Mouse (Mus musculus) thymus, postnatal 4 days (tissue): ENCODE measurements at regions not wholly inside any gene's neighbourhood (a gene's known extent, or its start where the extent isn't known, plus 50 kb on each side); places are given as distances from the start of the nearest gene placed in this dataset.

ENCODE experiments used
- DNase-seq: peaks from one replicate; pipeline ENCODE4 v3.0.0; 2021

DNA sequence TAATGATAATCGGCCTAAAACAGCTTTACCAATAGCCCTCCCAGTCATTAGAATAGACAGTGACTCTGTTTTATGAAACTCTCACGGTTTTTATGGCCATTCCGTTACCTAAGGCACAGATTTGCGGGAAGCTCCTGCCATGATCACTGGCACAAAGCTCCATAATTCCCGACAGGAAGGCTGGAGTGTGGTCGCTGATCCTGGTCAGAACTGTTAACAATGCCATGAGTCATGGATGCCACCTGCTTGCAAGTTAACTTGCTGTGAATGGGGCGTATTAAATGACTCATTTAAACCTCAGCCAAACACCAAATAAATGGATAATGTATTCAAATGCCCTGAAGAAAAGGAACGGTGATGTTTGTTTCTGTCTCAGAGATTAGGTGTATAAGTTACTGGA, 559.9 kb upstream of the Map3k7 start:
- DNase-seq = no peak

DNA sequence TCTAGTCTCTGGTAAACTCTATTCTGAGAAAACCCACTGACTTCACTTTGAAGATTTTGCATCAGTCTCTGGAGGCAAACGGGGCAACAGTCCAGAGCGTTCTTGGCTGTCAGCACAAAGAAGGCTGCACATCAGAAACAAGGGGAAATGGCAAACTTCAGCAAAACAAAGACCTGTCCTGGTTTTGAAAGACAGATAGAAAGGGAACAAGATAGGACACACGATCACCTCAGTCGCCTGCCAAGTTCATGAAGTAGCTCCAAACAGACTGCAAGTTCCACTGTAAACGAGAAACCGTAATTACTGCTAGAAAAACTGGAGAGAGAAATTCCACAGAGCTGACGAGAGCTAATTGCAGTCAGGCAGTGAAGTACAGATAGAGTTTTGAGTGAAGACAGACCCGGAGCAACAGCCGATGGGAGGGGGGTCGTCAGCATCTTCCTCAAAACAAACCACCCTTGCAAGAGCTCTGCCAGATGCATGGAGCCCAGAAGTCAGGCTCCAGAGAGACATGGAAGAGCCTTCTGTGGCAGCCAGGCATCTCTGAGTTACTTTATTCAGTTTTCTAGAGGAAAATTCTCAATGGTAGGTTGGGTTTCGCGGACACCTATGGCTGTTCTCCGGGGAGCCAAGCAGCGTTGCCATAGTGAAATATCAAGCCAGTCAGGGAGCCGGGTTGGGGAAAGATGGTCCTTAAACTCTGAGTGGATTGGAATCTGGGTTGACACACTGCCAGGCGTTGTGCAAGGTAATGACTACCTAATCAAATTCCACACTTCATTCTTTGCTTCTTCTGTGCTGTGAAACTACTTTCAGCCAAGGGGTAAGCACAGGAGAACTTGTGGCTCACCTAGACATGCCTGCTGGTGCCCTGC, 558.8 kb upstream of the Map3k7 start:
- DNase-seq = no peak

DNA sequence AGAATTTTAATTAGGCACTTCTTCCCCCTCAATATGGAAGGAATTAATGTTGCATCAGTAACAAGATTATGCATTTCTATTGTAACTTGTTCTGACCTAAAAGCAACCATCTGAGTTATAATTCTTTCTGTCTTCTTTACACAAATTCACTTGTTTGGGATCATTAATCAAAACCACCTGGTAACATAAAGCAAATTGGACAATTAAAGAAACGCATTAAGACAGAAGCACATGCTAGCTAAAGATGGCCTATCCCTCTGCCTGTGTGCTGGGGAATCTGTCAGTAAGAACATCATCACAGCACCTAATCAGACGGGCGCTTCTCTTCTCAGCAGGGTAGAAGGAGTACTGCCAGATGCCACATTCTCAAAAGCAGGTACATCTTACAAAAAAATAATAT, 553.7 kb upstream of the Map3k7 start:
- no peak for DNase-seq

DNA sequence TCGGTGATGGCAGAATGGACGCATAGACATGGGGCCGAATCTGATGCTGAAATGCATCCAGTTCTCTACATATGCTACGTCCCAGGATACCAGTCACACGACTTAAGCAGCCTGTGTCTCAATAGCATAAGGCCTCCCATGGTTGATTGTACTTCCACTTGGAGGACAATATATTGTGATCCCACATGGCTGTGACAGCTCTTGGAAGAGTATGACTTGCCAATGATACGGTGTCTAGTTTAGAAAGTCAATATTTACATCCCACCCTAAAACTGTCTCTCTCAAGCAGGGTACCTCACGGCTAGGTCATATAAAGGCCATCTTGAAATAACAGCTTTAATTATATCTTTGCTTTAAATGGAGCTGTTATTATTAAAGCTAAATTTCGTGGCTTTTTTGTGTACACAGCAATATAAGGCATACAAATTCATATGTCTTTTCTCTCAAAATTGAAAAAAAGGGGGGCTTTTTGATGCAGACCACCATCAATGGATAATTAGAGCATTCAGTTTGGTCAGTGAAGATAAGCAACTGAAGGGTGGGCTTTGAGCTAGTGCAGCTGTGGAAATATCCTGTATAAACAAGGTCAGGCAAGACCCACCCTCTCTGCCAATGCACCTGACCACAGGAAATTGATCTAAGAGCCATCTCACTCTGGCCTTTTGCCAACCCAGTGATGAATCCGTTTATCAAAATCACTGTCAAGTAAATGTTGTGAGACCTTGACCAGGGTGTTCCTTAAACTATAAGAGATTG, 551.9 kb upstream of the Map3k7 start:
- DNase-seq = no peak

DNA sequence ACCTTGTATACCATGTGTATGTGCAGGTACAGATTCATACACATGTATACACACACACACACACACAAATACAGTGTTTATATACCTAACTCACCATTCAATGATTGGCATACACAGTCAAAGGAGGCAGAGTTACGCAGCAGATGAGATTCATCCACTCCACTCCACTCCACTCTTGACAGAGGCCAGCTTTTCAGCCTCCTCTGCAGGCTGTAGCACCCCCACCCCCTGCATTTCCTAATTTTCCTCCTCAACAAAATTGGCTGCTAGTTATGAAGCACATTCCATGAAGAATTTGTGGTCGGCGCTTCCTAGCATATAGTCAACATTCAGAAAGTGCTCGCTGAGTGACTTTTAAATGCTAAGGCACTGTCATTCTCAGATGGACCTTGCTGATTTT, 546.7 kb upstream of the Map3k7 start:
- DNase-seq = no peak

DNA sequence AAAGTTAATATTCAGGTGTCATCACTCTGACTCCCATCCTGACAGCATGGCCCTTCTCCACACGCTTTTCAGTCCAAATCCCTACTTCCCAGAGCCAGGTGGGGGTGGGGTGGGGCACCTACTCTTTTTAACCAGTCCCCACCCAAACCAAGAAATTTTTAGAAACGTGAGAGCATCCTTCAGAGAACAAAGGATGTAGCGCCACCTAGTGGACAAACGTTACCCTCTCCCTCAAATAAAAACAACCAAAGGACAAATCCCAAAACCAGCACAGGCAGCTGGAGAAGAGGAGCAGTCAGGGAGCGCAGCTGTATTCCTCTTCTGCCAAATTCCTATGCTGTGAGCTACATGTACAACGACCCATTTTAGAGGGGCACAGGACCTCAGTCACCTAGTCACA, 544.7 kb upstream of the Map3k7 start:
- peak; percentile 24 for DNase-seq

DNA sequence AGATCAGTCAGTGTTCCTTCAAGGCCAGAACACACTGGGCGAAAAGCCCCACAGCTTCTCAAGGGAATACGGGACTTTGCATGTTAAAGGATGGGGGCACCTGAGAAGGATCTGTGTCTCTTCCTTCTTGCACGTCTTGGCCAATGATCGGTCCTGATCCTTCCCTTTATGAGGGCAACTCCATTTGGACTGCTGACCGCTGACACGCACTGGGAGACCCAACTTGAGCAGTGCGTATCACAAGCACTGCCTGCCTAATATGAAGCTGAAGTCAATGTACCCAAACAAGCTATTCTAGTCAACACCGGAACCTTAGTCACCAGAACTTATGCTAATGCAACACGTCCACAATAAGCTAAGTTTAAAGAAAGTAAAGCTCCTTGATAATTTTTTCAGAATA, 543.7 kb upstream of the Map3k7 start:
- DNase-seq = no peak

DNA sequence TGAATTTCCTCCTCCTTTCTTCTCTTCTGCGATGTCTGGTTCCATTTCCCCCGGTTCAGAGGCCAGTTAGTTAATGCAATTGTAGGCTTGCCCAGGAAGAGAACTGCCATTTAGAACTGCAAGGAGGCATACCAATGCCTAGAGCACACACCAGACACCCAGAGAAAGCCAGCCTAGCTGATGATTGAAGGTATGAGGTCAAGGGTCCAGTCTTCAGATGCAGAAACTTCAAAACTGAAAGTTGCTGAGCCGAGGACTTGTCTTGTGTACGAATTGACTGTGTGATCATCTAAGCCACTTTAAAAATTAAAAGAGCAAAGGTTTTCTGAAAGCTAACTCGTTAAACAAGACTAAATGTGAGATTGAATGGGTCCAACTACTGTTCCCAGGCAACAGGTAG, 542.5 kb upstream of the Map3k7 start:
- DNase-seq = no peak

DNA sequence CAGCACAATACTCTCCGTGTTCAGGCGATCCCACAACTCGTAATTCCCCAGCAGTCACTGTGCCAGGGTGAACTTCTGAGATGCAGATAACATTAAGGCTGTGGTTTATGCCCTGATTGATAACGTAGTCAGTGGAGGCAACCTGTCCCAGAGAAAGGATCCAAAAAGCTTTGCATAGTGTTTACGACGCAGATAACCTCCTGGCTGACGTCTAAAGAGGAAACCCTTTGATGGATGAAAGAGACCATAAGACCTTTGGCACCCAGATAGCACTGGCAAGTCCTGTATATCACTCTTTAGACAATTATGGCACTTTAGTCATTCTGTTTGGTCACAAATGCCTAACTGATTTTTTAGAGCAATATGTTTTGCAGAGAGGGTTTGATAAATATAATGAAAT, 538.8 kb upstream of the Map3k7 start:
- no peak for DNase-seq

DNA sequence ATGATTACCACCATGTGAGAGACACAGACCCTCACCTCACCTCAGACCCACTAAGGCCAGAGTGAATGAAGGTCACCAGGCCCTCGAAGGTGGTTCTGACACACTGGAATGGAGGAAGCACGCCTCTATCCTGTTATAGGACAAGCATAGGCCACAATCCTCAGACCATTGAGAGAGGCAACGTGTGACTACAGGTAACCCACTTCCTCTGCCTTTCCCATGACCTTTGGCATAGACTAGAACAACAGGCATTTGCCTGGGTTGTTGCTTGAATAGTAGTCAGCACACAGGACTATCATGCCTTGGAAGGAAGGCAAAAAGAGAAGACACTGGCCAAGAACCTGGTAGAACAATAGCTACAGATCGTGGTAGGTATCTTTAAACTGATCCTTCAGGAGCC, 538.2 kb upstream of the Map3k7 start:
- DNase-seq = no peak

DNA sequence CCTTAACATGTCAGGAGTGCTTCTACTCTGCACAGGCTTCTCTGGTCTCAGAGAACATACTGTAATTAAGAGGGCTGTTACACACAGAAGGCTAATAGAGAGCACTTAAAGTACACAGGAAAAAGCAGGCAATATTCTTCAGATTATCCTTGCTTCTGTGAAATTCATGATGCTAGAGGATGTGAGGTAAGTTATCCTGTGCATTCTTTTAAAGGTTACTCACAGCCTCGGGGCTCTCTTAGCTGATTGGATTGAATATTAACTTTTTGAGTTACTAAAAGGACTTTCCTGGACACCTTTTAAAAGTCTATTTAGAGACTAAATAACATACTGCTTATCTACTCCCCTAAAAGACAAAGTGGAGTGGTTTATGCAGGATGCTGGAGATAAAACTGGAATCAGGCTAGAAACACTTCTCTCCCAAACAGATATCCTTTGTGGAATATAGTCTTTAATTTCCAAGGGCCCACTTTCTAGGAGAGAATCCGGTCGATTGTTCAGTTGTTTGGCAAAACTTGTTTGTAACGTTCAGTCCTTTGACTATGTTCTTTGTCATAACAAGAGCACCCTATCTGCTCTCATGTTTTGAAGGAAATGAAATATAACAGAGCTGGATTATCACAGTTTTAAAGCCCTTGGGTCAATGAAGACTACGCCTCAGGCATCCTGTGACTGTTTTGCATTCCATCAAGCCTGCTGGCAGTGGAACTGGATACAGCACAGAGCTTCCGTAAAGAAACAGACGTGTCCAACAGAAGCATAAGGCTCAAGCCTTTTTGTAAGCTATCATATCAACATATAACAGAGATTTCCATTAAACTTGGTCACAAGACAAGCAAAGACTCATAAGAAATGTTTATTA, 537.5 kb upstream of the Map3k7 start:
- no peak for DNase-seq

DNA sequence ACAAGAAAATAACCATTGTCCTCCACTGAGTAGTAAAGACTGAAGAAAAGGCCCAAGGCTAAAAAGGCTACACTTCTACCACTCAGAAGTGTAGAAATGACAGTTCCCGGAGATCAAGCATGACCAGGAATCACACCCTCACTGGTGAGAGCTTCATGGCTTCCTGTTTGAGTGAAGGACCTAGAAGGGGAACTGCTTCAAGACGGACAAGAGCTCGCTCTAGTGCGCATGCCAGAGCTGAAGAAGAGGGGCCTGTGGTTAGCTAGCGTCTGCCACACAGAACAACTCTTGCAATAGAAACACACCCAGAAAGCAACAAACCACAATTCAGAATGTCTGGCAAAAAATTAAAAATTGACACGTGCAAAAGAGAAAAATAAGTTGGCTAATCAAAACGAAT, 530.0 kb upstream of the Map3k7 start:
- no peak for DNase-seq

DNA sequence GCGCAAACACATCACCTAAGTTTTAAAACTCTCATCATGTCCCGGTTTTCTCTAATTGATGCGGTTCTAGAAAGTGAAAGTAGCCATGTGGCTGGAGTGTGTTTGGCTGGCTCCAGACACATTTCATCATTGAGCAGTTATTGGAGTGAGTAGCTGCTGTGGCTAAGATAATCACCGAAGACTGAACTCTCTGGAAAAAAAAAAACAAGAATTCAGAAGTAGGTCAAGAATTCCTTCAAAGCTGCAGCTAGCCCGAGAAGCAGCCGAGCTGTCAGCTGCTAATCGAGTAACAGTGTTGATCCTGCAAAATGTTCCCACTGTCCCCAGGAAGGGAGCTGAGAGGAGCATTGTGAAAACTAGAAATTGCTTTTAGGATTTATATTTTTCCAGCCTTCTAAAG, 509.0 kb upstream of the Map3k7 start:
- DNase-seq = no peak

DNA sequence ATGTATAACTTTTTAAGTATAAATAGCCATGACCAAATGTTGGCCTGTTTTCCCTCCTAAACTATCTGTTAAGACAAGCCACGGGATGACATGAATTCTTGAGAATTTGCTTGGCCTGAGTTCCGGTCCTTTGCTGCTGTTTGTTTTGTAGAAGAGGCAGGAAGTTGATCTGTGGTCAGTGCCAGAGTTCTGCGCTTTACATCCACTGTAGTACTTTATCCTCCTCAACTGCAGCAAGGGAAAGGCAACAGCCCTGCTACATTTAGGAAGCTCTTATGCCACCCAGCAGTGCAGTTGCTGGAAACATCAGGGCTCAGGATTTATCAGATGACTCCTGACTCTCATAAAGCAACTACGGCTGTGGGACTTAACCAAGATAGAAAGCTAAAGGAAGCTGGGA, 508.4 kb upstream of the Map3k7 start:
- no peak for DNase-seq

DNA sequence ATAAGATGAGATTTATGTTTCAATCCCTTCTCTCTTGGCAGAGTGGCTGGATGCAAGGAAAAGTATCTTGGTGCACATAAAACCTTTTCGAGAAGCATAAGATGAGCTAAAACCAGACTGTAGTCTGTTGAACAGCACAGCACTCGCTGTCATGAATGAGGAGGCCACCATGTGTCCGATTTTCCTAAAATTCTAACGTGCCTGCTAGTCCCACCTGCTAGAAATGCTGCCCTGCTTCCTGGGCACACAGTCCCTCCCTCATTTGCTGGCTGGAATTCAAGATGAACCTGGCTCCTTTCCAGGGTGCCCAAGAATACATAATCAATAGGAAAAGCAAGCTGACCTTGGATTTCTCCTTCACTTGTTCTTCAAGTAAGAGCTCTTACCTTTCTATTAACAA, 501.4 kb upstream of the Map3k7 start:
- no peak for DNase-seq

DNA sequence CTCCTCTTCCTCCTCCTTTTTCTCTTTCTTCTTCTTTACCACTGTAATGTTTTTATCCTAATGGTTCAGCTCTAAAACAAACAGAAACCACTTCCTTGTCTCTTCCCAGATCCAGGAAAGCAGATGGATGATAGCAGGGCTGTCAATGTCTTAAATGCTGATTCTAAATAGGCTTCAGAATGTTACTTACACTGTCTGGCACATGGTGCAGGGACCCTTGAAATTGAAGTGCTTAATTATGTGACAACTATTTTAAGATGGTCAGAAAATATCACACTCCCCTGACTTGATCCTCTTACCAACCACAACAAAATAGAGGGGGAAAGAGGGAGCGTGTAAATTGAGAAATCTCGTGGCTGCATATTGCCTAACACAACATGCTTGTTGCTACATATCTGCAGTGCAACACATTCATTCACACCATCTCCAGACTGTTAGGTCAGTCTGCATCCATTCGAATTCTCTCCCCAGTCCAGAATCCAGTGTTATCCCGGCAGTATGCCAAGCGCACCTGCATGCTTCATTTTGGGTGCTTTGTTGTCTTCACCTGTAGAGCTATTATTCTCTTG, 500.7 kb upstream of the Map3k7 start:
- DNase-seq = no peak

DNA sequence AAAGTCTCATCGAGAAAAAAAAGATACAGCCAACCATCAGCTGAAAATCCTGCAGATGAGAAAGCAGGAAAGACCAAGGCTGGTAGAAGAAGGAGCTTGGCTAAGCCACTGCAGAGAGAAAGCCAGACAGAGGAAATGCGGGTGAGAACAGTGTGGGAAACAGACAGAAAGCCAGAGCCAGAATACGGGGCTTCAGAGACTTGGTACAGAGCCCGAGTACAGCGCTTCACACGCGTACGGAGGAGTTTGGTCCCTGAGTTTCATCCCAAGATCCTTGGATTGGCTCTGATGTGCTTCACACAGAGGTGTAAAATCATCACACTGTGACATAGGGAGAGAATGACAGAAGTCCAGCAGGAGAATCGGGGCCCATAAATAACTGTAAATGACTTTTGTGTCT, 495.6 kb upstream of the Map3k7 start:
- no peak for DNase-seq

DNA sequence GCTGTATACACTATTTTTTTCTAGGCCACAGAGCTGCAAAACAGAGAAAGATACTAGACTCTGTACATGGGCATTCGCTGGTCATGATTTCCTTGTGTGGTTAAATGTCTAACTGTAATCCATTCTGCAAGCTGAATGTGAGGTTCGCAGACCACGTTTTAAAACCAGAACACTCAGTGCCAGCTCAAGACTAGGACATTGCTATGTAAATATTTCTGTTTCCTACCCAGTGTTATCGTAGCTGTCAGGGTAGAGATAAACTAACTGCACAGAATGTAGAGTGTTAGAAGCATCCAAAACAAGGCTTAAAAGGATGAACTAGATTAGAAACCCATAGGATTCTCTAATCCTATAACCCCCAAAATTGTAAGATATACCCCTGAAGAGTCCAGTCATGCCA, 494.1 kb upstream of the Map3k7 start:
- no peak for DNase-seq

DNA sequence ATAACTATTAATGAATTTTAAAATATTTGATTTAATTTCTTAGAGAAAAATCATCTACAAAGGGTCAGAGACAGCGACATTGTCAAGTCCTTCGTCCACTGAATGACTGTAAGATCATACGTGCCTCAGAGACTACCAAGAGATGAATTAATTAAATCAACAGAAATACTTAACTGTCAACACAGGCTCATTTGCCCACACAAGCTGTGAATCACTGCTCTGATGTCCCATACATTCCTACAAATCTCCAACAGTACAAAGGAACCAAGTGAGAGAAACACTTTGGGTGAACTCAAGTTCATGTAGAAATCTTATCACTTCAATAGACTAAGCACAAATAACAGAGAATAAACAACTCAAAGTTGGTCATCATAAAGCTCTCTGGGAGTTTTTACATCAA, 471.4 kb upstream of the Map3k7 start:
- DNase-seq = no peak

DNA sequence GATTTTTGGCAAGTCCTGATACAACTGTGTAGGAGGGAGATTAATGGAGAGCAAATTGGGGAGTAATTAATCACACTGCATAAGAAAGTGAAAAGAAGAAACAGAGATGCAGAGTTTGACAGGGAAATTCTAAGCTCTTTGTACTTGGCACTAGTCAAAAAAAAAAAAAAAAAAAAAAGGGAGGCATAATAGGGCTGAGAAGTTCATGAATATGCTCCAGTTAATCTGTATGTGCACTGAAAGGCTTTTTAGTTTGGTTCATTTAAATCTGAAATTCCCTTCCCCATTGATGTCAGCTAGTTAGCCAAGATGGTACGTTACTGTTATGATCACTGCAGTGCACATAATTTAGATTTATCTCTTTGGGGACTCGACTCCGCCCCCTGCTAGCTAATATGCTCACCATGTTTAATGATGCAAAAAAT, 470.8 kb upstream of the Map3k7 start:
- no peak for DNase-seq

DNA sequence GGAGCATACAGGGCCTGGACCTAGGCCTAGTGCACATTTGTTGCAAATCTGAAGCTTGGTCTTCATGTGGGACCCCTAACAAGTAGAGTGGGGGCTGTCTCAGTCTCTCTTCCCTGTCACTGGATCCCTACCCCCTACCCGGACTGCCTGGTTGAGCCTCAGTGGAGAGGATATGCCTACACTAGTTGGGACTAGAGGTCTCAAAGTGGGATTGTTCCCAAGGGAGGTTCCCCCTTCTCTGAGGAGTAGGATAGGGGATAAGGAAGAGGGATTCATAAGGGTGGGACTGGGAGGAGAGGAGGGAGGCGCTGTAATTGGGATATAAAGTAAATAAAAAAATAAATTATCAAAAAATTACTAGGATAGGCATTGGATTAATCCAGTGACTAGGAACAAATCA, 464.0 kb upstream of the Map3k7 start:
- no peak for DNase-seq

DNA sequence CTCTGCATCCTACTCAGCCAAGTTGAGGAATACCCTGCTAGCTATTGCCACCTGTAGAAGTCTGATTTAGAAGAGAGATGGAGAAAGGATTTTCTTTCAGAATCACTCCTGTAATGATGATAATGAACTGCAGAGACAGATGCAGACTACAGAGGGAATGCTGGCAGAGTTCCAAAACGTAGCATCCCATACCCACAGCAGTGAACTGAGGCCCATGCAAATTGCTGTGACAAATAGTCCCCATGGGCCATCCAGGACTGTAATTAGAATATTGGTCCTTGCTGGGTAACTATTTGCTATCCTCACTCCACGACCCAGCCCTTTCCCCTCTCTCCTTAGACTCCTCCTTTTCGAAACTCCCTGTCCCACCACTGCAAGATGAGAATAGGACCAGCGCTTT, 463.5 kb upstream of the Map3k7 start:
- no peak for DNase-seq

DNA sequence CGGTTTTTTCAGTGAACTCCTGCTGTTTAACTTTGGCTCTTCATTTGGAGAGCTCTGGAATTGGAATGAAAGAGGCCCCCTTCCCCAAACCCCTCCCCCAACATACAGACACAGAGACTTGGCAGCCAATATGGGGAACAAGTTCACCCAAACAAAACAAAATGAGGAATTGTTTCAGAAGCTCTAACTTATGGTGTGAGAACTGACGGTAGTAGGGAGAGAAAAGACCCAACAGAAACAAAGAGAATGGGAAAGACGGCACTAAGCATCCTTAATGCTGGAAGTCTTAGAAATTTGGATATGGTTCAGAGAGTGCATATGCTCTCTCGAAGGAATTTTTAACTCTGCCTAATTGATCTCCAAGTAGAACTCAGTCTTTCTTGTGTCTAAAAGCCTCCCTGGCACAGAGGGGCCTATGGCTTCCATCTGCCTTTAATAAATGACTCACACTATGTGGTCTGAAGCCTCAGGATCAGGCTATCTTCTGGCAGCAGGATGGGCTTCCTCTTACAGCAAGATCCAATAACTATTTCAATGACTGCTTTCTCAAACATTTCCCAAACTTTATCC, 438.2 kb upstream of the Map3k7 start:
- DNase-seq = no peak
